Mouse (Mus musculus): ENCODE measurements around the gene Gcnt1. TPM values are rescaled to one million over a fixed set of nuclear protein-coding genes. Genes with fewer than 3 reads are reported as not detected.

Gcnt1 gene
- total and polyA plus RNA-seq, 3 experiments: 0.22 TPM; not detected in 2

GRCm38 (mm10) chr19:17311031-17311430, 61.6 kb downstream of the Gcnt1 start:
- no peak for DNase-seq (ENCODE audit: low read depth, low spot score)
- Histone ChIP-seq H3K4me3 (ENCODE audit: control insufficient read depth in 1 of 2, insufficient read depth in 1 of 2, low read depth in 2 of 2, low read length in 2 of 2) (no peak overlapping the region), H3K4me1 (ENCODE audit: control insufficient read depth in 1 of 2, insufficient read depth in 2 of 2, low read length in 2 of 2) (no peaks in the 10 kb centered on the region), H3K27me3 (ENCODE audit: control insufficient read depth in 1 of 2, insufficient read depth in 2 of 2, low read length in 2 of 2) (no peaks in the 10 kb centered on the region), H3K79me2 (ENCODE audit: control insufficient read depth, insufficient read depth, low read length, poor library complexity) (no peaks in the 10 kb centered on the region), H3K9ac (ENCODE audit: control insufficient read depth, low read depth, low read length, poor library complexity, severe bottlenecking) (no peak overlapping the region), H3K9me3 (replicated peaks; ENCODE audit: insufficient read depth, low read length) (no peaks in the 10 kb centered on the region), H3K36me3 (ENCODE audit: control insufficient read depth in 1 of 2, insufficient read depth in 2 of 2, low read length in 2 of 2) (no peaks in the 10 kb centered on the region), H3K27ac (ENCODE audit: control insufficient read depth, low read depth, low read length) (no peak overlapping the region)
- TF ChIP-seq MYB (IDR thresholded peaks at IDR 0.05; ENCODE audit: low read depth, low read length): no peak
- no peak for TF ChIP-seq POLR2A (IDR thresholded peaks at IDR 0.05; ENCODE audit: control insufficient read depth in 1 of 2, insufficient read depth in 1 of 2, low read depth in 1 of 2, low read length in 2 of 2, poor library complexity in 1 of 2)
- TF ChIP-seq RCOR1 (IDR thresholded peaks at IDR 0.05; ENCODE audit: low read depth, low read length): no peak
- TF ChIP-seq ZNF384 (IDR thresholded peaks at IDR 0.05; ENCODE audit: low read depth, low read length): no peak
- TF ChIP-seq GATA1 (IDR thresholded peaks at IDR 0.05; ENCODE audit: low read depth, low read length): no peak
- no peak for TF ChIP-seq POLR2AphosphoS5 (IDR thresholded peaks at IDR 0.05; ENCODE audit: borderline replicate concordance, low read depth, low read length)
- no peak for TF ChIP-seq ETS1 (IDR thresholded peaks at IDR 0.05; ENCODE audit: low read depth, low read length)
- TF ChIP-seq TBP (IDR thresholded peaks at IDR 0.05; ENCODE audit: low read depth, low read length): no peak
- no peak for TF ChIP-seq HCFC1 (IDR thresholded peaks at IDR 0.05; ENCODE audit: low read depth, low read length)
- TF ChIP-seq USF2 (IDR thresholded peaks at IDR 0.05; ENCODE audit: borderline replicate concordance in 1 of 2, insufficient read depth in 1 of 2, low read depth in 1 of 2, low read length in 2 of 2): no peak
- no peak for TF ChIP-seq BHLHE40 (IDR thresholded peaks at IDR 0.05; ENCODE audit: borderline replicate concordance, low read depth, low read length)
- no peak for TF ChIP-seq UBTF (IDR thresholded peaks at IDR 0.05; ENCODE audit: borderline replicate concordance, insufficient read depth, low read depth, low read length)
- TF ChIP-seq MAZ (IDR thresholded peaks at IDR 0.05; ENCODE audit: low read depth, low read length): no peak
- no peak for TF ChIP-seq EP300 (IDR thresholded peaks at IDR 0.05; ENCODE audit: low read depth in 1 of 2, low read length in 2 of 2)
- no peak for TF ChIP-seq MYC (IDR thresholded peaks at IDR 0.05; ENCODE audit: low read depth, low read length)
- no peak for TF ChIP-seq NELFE (IDR thresholded peaks at IDR 0.05; ENCODE audit: low read depth, low read length)
- TF ChIP-seq NRF1 (IDR thresholded peaks at IDR 0.05; ENCODE audit: insufficient read depth, low read depth, low read length, poor library complexity, severe bottlenecking): no peak

GRCm38 (mm10) chr19:17296081-17296480, 76.6 kb downstream of the Gcnt1 start:
- no peak overlapping the region for H3K9ac ChIP-seq (ENCODE audit: control insufficient read depth, low read depth, low read length, poor library complexity, severe bottlenecking)
- peaks cover 0 to 2% of the 10 kb centered on the region in 2 experiments; a peak in 3 of 4 replicates for H3K27me3 ChIP-seq (ENCODE audit: control insufficient read depth in 1 of 2, insufficient read depth in 2 of 2, low read length in 2 of 2)
- H3K4me1 ChIP-seq (ENCODE audit: control insufficient read depth in 1 of 2, insufficient read depth in 2 of 2, low read length in 2 of 2): no peaks in the 10 kb centered on the region
- H3K9me3 ChIP-seq (replicated peaks; ENCODE audit: insufficient read depth, low read length): no peaks in the 10 kb centered on the region
- no peak overlapping the region for H3K27ac ChIP-seq (ENCODE audit: control insufficient read depth, low read depth, low read length)
- no peaks in the 10 kb centered on the region for H3K36me3 ChIP-seq (ENCODE audit: control insufficient read depth in 1 of 2, insufficient read depth in 2 of 2, low read length in 2 of 2)
- H3K79me2 ChIP-seq (ENCODE audit: control insufficient read depth, insufficient read depth, low read length, poor library complexity): no peaks in the 10 kb centered on the region
- DNase-seq (ENCODE audit: low read depth, low spot score): no peak
- TF ChIP-seq GABPA (IDR thresholded peaks at IDR 0.05; ENCODE audit: low read depth, low read length): no peak
- no peak for TF ChIP-seq ZKSCAN1 (IDR thresholded peaks at IDR 0.05; ENCODE audit: low read depth, low read length)
- no peak for TF ChIP-seq ELF1 (IDR thresholded peaks at IDR 0.05; ENCODE audit: low read depth, low read length)
- no peak for TF ChIP-seq CHD2 (IDR thresholded peaks at IDR 0.05; ENCODE audit: low read length)
- no peak for TF ChIP-seq MYC (IDR thresholded peaks at IDR 0.05; ENCODE audit: low read depth, low read length)
- no peak for TF ChIP-seq EP300 (IDR thresholded peaks at IDR 0.05; ENCODE audit: low read depth in 1 of 2, low read length in 2 of 2)
- TF ChIP-seq MEF2A (IDR thresholded peaks at IDR 0.05; ENCODE audit: extremely low read depth, insufficient replicate concordance, low read depth, low read length, poor library complexity, severe bottlenecking): no peak
- no peak for TF ChIP-seq NRF1 (IDR thresholded peaks at IDR 0.05; ENCODE audit: insufficient read depth, low read depth, low read length, poor library complexity, severe bottlenecking)
- no peak for TF ChIP-seq E2F4 (IDR thresholded peaks at IDR 0.05; ENCODE audit: borderline replicate concordance, low read depth, low read length)
- no peak for TF ChIP-seq RAD21 (IDR thresholded peaks at IDR 0.05; ENCODE audit: low read depth, low read length)
- TF ChIP-seq MAZ (IDR thresholded peaks at IDR 0.05; ENCODE audit: low read depth, low read length): no peak
- TF ChIP-seq ZC3H11A (IDR thresholded peaks at IDR 0.05; ENCODE audit: low read depth, low read length): no peak
- TF ChIP-seq POLR2AphosphoS2 (IDR thresholded peaks at IDR 0.05; ENCODE audit: low read length): no peak
- no peak for TF ChIP-seq TCF12 (IDR thresholded peaks at IDR 0.05; ENCODE audit: low read depth, low read length)
- TF ChIP-seq ETS1 (IDR thresholded peaks at IDR 0.05; ENCODE audit: low read depth, low read length): no peak
- no peak for TF ChIP-seq SIN3A (IDR thresholded peaks at IDR 0.05; ENCODE audit: low read length)
- no peak overlapping the region for H3K4me3 ChIP-seq (ENCODE audit: control insufficient read depth in 1 of 2, insufficient read depth in 1 of 2, low read depth in 2 of 2, low read length in 2 of 2)
